Mouse (Mus musculus) neural tube, embryonic 12.5 days (tissue): ENCODE measurements at regions not wholly inside any gene's neighbourhood (a gene's known extent, or its start where the extent isn't known, plus 50 kb on each side); places are given as distances from the start of the nearest gene placed in this dataset.

Experiments used
- ATAC-seq: fragments of 200-750 bp; cut with Nextera tagmentation; 2 replicates; pipeline ENCODE4 v1.8.0; 2017; ENCODE audit warnings: low read depth, mild to moderate bottlenecking, moderate TSS enrichment, moderate library complexity; ENCODE audit not compliant: low FRiP score
- H3K27ac ChIP-seq: fragments of 300-500 bp; sonication (generic); 2 replicates; pipeline ENCODE4 v1.5.1; 2016
- H3K27me3 ChIP-seq: fragments of 300-500 bp; sonication (generic); replicated peaks from 2 replicates; pipeline ENCODE4 v1.6.1; 2016; ENCODE audit warnings: mild to moderate bottlenecking
- H3K36me3 ChIP-seq: fragments of 300-500 bp; sonication (generic); 2 replicates; pipeline ENCODE4 v1.6.1; 2016; ENCODE audit warnings: mild to moderate bottlenecking
- H3K4me1 ChIP-seq: fragments of 300-500 bp; sonication (generic); 2 replicates; pipeline ENCODE4 v1.6.1; 2016
- H3K4me2 ChIP-seq: fragments of 300-500 bp; sonication (generic); replicated peaks from 2 replicates; pipeline ENCODE4 v1.6.1; 2016; ENCODE audit warnings: mild to moderate bottlenecking
- H3K4me3 ChIP-seq: fragments of 300-500 bp; sonication (generic); 2 replicates; pipeline ENCODE4 v1.5.1; 2016
- H3K9ac ChIP-seq: fragments of 300-500 bp; sonication (generic); 2 replicates; pipeline ENCODE4 v1.6.1; 2016; ENCODE audit warnings: mild to moderate bottlenecking
- H3K9me3 ChIP-seq: fragments of 300-500 bp; sonication (generic); 2 replicates; pipeline ENCODE4 v1.6.1; 2016; ENCODE audit warnings: mild to moderate bottlenecking
- WGBS: fragments of 180-500 bp; shearing (Covaris S2); methylation state at CpG from one replicate; pipeline ENCODE4 v1.1.7; 2016; 5-methylcytosine and 5-hydroxymethylcytosine counted together

DNA sequence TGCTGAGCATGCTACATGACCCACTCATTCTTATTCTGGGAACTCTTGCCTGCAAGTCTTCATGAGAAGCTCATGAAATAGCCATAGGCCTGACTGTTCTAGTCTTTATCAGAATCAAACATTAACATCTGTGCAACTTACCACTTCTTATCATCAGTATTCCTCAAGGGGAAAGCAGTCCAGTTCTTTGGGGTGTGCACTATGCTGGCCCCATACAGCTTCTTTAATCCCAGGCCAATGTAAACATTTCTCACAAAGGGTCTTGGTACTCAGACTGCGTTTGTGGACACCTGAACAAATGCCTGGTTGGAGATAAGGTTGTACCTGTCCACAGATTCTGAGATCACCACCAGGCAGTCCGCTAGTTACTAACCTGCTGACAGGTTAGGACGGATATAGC is 51.3 kb downstream of the 3110018I06Rik start:
- H3K27ac ChIP-seq, result no peak overlapping the region
- H3K4me2 ChIP-seq, result no peak overlapping the region
- H3K9ac ChIP-seq, result no peak overlapping the region
- no peak overlapping the region for H3K4me3 ChIP-seq
- no peaks in the 10 kb centered on the region for H3K36me3 ChIP-seq
- H3K9me3 ChIP-seq, result no peaks in the 10 kb centered on the region
- no peaks in the 10 kb centered on the region for H3K4me1 ChIP-seq
- ATAC-seq, result no peak
- H3K27me3 ChIP-seq, result no peaks in the 10 kb centered on the region
- WGBS, result 84% methylated on average over 3 of the region's 3 CpGs

DNA sequence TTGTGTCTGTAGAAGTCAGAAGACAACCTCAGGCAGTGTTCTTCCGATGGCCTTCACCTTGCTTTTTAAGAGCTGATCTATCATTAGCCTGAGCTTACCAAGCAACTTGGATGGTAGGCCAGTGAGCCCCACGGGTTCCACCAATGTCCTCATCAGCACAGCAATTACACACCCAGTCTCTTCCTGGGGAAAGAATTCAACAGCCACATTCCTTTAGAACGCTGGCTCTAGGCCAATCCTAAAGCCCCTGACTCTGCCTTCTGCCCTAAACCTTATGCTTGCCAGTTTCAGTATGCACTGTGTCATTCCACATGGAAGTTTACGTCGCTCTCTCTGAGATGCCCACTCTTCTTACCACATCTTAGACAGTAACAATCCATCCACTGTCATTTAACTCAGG is 52.8 kb downstream of the 3110018I06Rik start:
- Histone ChIP-seq H3K9ac (no peak overlapping the region), H3K4me2 (no peak overlapping the region), H3K4me3 (no peak overlapping the region), H3K36me3 (no peaks in the 10 kb centered on the region), H3K27me3 (no peaks in the 10 kb centered on the region), H3K27ac (no peak overlapping the region), H3K4me1 (no peaks in the 10 kb centered on the region), H3K9me3 (no peaks in the 10 kb centered on the region)
- whole genome bisulfite sequencing, result 72% methylated on average over 5 of the region's 5 CpGs
- ATAC-seq, result no peak

DNA sequence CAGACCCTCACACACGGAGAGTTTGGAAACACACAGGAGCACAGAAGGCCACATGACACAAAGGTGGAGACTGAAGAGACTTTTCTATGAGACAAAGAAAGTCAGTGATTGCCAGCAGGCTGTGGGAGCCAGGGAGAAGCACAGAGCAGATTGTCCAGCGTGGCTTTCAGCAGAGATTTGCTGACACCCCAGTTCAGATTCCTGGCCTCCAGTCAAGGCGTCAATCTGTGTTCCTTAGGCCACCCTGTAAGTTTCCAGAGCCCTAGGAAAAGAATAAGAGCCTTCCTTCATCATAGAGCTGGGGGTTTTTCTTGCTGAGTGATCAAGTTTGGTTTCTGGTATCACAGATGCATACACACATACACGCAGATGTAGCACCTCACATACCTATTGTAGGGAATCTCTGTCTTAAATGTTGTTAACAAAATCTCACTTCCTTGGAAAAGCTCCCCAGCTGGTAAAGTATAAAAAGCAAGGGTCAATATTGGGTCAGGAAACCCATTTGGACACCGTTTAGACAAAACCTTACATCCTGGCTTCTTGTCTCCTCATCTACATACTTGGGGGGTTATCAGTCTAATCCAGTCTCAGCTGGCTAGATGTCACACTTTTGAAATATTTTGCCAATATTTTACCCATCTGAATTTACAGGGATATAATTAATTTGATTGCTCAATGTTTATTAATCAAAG is 58.9 kb downstream of the 3110018I06Rik start:
- no peak for ATAC-seq
- WGBS, result 69% methylated on average over 5 of the region's 5 CpGs
- Histone ChIP-seq H3K27me3 (no peaks in the 10 kb centered on the region), H3K9me3 (no peaks in the 10 kb centered on the region), H3K4me3 (no peak overlapping the region), H3K4me2 (no peak overlapping the region), H3K36me3 (no peaks in the 10 kb centered on the region), H3K9ac (no peak overlapping the region), H3K4me1 (no peaks in the 10 kb centered on the region), H3K27ac (no peak overlapping the region)

DNA sequence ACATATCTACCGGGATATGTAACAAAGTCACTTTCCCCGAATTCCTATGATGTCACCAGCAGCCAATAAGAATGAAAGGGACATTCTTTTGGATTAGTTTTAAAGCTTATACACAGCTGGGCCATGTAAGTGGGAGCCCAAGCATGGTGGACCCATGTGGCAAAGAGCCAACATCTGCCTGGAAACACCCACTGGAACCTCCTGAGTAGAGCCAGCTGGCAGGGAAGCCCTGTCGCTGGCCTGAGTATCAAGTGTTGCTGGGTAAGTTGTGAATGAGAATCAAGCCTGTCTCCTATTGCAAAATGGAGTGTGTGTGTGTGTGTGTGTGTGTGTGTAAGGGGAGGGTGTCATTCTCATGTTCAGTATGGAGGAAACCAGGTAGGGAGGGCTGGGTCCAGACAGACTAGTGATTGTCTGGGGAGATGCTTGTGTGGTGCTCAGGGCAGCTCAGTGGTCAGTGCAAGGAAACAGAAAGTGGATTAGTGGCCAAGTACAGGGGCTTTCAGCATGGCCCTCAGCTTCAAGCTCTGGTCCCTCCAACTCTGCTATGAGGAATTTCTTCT is 59.5 kb downstream of the 3110018I06Rik start:
- no peaks in the 10 kb centered on the region for H3K27me3 ChIP-seq
- WGBS, result 85% methylated on average over 3 of the region's 3 CpGs
- ATAC-seq, result no peak

DNA sequence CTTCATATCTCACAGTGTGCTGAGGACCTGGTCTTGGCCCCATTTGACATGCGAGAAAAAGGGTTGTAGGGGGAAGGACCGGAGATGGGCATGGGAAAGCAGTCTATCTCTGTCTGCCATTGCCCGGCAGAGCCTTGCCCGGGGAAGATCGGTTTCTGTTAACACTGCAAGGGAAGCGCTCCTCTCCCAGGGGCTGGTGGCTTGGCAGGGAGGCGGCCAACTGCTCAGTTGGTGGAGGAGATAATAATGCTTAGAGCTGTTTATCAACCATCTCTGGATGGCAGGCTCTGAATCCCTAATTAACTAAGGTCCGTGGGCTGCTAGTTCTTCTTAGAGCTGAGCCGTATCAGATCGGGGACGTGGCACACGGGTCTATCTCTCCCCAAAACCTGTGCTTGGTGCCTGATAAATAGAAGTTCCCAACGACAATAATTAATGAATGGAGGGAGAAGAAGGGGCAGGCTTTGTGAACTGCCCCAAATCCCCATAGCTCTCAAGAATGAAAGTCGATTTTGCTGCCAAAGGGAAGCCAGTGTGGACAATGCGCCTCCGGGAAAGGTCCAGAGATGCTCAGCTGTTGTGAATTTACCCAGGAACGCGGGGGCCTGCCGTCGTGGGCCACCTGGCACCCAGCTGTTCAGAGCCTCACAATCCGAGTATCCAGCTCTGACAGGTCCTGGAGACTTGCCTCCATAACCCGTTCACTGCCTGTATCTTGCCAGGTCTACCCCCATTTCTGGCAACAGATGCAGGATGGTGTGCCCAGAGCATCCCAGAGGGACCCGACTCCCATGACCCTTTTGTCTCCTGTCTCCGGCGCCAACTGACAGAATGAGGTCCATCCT is 61.2 kb downstream of the 3110018I06Rik start:
- WGBS, result 77% methylated on average over 25 of the region's 25 CpGs
- no peak for ATAC-seq
- no peak overlapping the region for H3K9ac ChIP-seq
- no peaks in the 10 kb centered on the region for H3K27me3 ChIP-seq
- H3K9me3 ChIP-seq, result no peaks in the 10 kb centered on the region
- no peaks in the 10 kb centered on the region for H3K36me3 ChIP-seq
- H3K4me2 ChIP-seq, result no peak overlapping the region
- no peaks in the 10 kb centered on the region for H3K4me1 ChIP-seq
- no peak overlapping the region for H3K27ac ChIP-seq
- no peak overlapping the region for H3K4me3 ChIP-seq

More for the DNA sequence above, 59.5 kb downstream of the 3110018I06Rik start:
- Histone ChIP-seq H3K36me3 (no peaks in the 10 kb centered on the region), H3K4me2 (no peak overlapping the region), H3K4me1 (no peaks in the 10 kb centered on the region), H3K9ac (no peak overlapping the region), H3K4me3 (no peak overlapping the region), H3K9me3 (no peaks in the 10 kb centered on the region), H3K27ac (no peak overlapping the region)

DNA sequence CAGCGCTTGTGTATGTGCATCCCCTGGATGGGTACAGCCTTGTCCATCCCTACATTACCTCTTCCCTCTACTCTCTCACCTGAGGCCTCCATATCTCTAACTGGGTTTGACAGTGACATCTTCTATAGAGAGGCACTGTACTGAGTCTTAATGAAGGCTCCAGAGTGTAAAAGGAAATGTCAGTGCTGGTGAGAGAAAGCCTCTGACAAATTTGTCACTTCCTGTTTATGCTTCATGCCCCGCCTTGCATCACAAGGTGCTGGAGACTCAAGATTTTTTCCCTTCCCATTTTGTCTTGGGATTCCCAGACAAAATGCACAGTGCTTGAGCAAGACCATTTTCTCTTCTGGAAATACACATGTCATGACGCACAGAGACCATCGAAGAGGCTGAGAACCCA is 70.8 kb downstream of the 3110018I06Rik start:
- no peak for ATAC-seq
- Histone ChIP-seq H3K4me2 (no peak overlapping the region), H3K4me3 (no peak overlapping the region), H3K9ac (no peak overlapping the region), H3K9me3 (no peaks in the 10 kb centered on the region), H3K36me3 (no peaks in the 10 kb centered on the region), H3K4me1 (no peaks in the 10 kb centered on the region), H3K27ac (no peak overlapping the region), H3K27me3 (no peaks in the 10 kb centered on the region)
- 89% methylated on average over 4 of the region's 4 CpGs for WGBS

DNA sequence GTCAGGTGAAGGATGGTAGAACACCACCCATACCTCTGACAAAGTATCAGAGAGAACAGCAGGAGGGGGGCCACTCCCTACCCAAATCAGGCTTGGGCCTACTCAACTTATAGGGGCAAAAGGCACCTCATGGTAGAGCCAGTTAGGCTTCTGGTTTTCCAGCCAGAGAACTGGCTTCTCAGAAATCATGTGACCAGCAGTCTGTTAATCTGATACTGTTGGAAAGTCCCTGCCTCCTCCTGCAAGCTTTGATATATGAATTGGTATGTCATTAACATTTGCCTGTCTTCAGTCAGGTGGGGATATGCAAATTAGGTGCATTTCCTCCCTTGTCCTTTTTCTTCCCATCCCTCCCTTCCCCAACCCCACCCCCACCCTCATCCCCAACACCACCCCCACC is 71.7 kb downstream of the 3110018I06Rik start:
- no peaks in the 10 kb centered on the region for H3K36me3 ChIP-seq
- no peaks in the 10 kb centered on the region for H3K9me3 ChIP-seq
- no peak overlapping the region for H3K4me3 ChIP-seq
- no peaks in the 10 kb centered on the region for H3K4me1 ChIP-seq
- H3K9ac ChIP-seq, result no peak overlapping the region
- ATAC-seq, result no peak
- no peak overlapping the region for H3K4me2 ChIP-seq
- H3K27ac ChIP-seq, result no peak overlapping the region
- H3K27me3 ChIP-seq, result no peaks in the 10 kb centered on the region

DNA sequence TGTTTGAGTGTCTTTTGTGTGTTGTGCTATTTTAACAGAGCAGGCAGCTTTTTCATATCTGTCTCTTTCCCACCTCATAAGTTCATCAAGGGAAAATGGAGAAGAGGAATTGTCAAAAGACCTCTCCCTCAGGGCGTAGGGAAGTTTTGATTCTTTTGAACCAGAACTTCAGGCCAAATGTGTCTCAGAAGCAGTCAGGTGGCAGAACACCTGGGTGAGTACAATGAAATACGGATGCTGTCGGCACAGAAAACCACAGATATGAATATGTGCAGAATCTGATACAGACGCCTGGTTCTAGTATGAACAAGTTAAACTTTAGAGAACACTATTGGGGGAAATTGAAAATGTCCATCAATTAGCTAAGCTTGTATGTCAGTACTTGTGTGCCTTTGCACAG is 84.2 kb downstream of the 3110018I06Rik start:
- 95% methylated on average over 4 of the region's 4 CpGs for WGBS
- no peak for ATAC-seq
- H3K9me3 ChIP-seq, result no peaks in the 10 kb centered on the region
- no peak overlapping the region for H3K27ac ChIP-seq
- no peak overlapping the region for H3K4me3 ChIP-seq
- H3K36me3 ChIP-seq, result no peaks in the 10 kb centered on the region
- H3K9ac ChIP-seq, result no peak overlapping the region
- H3K4me1 ChIP-seq, result no peaks in the 10 kb centered on the region
- no peak overlapping the region for H3K4me2 ChIP-seq
- H3K27me3 ChIP-seq, result no peaks in the 10 kb centered on the region

DNA sequence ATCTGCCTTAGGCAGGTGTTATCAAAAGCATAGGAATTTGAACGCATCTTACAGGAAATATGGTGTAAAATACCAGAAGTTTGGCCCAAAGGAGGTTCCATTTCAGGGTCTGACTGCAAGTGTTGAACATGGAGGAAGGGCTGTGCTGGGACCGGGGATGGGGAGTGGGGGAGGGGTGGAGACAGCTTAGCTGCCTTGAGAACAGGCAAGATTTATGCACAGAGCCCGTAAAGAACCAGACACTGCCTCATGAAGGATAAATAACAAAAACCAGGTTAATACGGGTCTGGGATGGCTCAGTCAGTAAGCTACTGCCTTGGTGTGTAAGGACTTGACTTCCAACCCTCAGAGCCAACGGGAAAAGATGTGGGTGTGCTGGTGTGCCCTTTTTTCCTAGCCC is 91.1 kb downstream of the 3110018I06Rik start:
- Histone ChIP-seq H3K4me3 (no peak overlapping the region), H3K27me3 (no peaks in the 10 kb centered on the region), H3K36me3 (no peaks in the 10 kb centered on the region), H3K9me3 (no peaks in the 10 kb centered on the region), H3K9ac (no peak overlapping the region), H3K4me2 (no peak overlapping the region), H3K4me1 (no peaks in the 10 kb centered on the region), H3K27ac (no peak overlapping the region)
- WGBS, result 57% methylated on average over 5 of the region's 5 CpGs
- no peak for ATAC-seq

DNA sequence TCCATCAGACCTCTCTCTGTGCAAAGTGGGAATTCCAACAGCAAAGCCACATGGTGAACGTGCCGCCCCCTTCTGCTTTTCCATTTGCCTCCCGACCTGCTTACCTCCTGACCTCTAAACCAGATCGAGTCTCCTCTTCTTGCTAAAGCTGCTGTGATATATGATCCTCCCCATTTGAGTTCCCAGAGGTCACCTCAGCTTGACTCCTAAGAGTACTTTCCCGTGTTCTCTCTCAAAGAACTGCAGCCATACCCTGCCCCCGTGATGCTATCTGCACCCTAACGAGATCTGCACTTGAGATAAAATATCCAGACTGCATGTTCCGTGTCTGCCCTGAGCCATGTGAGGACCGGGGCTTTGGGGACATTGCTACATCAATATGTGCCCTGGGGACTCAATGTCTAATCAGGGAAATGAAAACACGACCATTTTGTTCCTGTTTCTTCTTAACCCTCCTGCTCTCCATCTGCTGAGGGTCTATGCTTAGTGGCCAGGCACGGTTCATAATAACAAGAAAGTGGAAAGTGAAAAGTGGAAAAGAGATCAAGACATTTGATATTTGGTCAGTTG is 94.8 kb downstream of the 3110018I06Rik start:
- no peaks in the 10 kb centered on the region for H3K27me3 ChIP-seq
- H3K36me3 ChIP-seq, result no peaks in the 10 kb centered on the region
- no peak overlapping the region for H3K4me2 ChIP-seq
- H3K9ac ChIP-seq, result no peak overlapping the region
- H3K9me3 ChIP-seq, result no peaks in the 10 kb centered on the region
- H3K4me1 ChIP-seq, result peaks cover 6% of the 10 kb centered on the region
- H3K27ac ChIP-seq, result no peak overlapping the region
- no peak for ATAC-seq
- H3K4me3 ChIP-seq, result no peak overlapping the region
- 52% methylated on average over 11 of the region's 11 CpGs for WGBS

DNA sequence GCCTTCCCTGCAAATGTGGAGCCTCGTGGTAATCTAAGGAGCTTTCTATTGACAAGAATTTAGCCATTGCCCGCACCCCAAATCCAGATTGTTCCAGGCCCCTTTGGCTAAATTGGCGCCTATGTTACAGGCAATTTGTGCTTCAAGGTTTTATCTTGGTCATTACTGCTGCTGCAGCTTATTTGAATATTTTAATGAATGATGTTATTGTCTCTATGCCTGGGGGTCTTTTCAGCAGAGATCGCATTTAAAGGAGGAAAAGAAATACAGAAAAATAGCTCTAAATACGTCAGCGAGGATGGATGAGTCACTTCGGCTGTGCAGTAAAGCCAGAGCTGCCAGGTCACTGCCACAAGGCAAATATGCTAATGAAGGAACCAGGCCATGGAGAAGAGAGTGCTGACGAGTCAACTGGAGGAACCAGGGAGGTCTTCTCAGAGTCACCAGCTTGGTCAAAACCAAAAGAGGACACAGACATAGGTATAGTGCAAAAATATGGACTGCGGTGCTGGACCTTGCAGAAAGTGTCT is 97.3 kb downstream of the 3110018I06Rik start:
- WGBS, result 53% methylated on average over 9 of the region's 9 CpGs

DNA sequence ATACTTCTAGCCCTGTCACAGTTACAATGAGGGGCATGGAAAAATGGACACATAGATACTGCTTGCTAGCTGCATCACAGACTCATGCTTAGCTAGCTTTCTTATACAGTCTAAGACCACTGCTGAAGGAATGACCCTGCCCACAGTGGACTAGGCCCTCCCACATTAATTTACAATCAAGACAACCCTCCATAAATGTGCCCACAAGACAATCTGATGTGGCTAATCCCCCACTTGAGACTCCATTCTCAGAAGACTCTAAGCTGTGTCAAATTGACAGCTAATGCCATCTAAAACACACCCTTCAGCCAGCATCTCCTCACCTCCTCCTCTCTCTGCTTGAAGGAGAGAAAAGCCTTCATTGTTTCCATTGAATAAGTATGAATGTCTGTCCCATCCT is 107.8 kb downstream of the 3110018I06Rik start:
- no peak overlapping the region for H3K4me3 ChIP-seq
- no peak overlapping the region for H3K4me2 ChIP-seq
- H3K4me1 ChIP-seq, result no peaks in the 10 kb centered on the region
- H3K9me3 ChIP-seq, result no peaks in the 10 kb centered on the region
- H3K36me3 ChIP-seq, result no peaks in the 10 kb centered on the region
- no peak for ATAC-seq
- no peak overlapping the region for H3K9ac ChIP-seq
- no peak overlapping the region for H3K27ac ChIP-seq
- H3K27me3 ChIP-seq, result no peaks in the 10 kb centered on the region

More for the DNA sequence above, 97.3 kb downstream of the 3110018I06Rik start:
- Histone ChIP-seq H3K9me3 (no peaks in the 10 kb centered on the region), H3K27me3 (no peaks in the 10 kb centered on the region), H3K27ac (no peak overlapping the region), H3K4me2 (no peak overlapping the region), H3K4me1 (peaks cover 6% of the 10 kb centered on the region), H3K36me3 (no peaks in the 10 kb centered on the region), H3K9ac (no peak overlapping the region), H3K4me3 (no peak overlapping the region)
- no peak for ATAC-seq
